Mouse (Mus musculus): ENCODE measurements at regions not wholly inside any gene's neighbourhood (a gene's known extent, or its start where the extent isn't known, plus 50 kb on each side); places are given as distances from the start of the nearest gene placed in this dataset.
A peak's percentile ranks its signal among the peaks of the same experiment; 100 is the strongest.

DNA sequence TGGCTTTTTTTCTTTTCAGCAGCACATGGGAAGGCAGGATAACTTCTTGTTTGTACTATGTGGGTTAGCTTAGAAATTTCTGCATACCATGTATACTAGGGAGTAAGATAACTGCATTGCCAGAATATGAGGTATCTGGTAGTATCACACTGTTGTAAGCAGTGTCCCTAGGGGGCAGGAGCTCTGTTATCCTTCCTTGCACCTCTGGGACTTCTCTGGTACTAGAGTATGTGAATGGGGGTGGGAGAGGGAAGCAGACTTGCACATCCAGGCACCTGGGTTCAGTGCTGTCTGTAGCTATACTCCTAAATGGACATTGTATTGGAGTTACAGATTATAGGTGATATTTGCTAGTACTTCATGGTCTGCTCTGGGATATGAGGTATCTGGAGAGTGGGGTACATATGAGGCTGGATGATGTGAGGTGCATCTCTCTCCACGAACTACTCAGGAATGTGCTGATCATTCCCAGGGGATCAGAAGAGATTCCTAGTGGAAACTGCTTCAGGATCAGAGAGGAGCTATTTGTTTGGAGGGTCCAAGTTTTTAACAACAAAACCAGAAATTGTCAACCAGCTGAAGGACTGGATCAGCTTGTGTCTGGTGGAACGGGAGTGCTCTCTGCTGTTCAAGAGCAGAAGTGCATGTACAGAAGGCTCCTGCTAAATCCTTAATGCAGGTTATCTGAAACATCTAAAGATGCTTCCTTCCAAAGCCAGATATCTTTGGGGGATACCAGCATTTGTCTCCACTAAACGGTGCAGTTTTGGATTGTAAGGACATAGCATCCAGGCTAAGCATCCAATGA lies 402.7 kb upstream of the Vrk2 start:
- H3K4me1 ChIP-seq (ENCODE audit: control insufficient read depth, insufficient read depth, low read length), result no peaks in the 10 kb centered on the region
- 35% methylated on average over 3 of the region's 3 CpGs for WGBS
- no peaks in the 10 kb centered on the region for H3K27me3 ChIP-seq (ENCODE audit: control insufficient read depth, insufficient read depth, low read length)
- no peaks in the 10 kb centered on the region for H3K36me3 ChIP-seq (ENCODE audit: control insufficient read depth, insufficient read depth, low read length)
- H3K27ac ChIP-seq (ENCODE audit: low read depth, low read length), result no peak overlapping the region
- H3K9me3 ChIP-seq (ENCODE audit: control insufficient read depth, low read length), result no peaks in the 10 kb centered on the region
- H3K4me3 ChIP-seq (ENCODE audit: low read length), result no peak overlapping the region
- no peak overlapping the region for H3K4me2 ChIP-seq (replicated peaks; ENCODE audit: low read depth, low read length)
- H3K9ac ChIP-seq (ENCODE audit: low read depth, low read length), result no peak overlapping the region
- ATAC-seq (ENCODE audit: low FRiP score, low TSS enrichment), result no peak

DNA sequence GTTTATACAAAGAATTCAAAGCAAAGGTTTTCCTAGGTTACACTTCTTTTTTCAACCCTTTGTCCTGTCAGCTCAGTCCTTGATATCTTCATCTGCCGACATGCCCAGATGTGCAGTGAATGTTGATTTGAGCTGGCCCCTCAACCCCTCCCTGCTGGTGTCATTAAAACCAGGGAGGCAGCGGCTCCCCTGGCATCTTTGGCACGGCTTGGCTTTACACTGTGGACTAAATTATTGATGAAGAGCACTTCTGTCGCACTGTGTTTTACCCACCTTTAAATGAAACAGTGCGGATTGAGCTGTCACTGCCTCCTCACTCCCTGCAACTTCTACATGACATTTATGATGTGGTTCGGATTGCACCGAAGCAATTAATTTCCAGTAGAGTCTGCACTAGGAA lies 387.4 kb upstream of the Vrk2 start:
- no peak overlapping the region for H3K9ac ChIP-seq (ENCODE audit: low read depth, low read length)
- no peaks in the 10 kb centered on the region for H3K9me3 ChIP-seq (ENCODE audit: control insufficient read depth, low read length)
- no peaks in the 10 kb centered on the region for H3K4me1 ChIP-seq (ENCODE audit: control insufficient read depth, insufficient read depth, low read length)
- no peak for ATAC-seq (ENCODE audit: low FRiP score, low TSS enrichment)
- WGBS, result 46% methylated on average over 7 of the region's 7 CpGs
- no peak overlapping the region for H3K4me2 ChIP-seq (replicated peaks; ENCODE audit: low read depth, low read length)
- H3K4me3 ChIP-seq (ENCODE audit: low read length), result no peak overlapping the region
- no peaks in the 10 kb centered on the region for H3K36me3 ChIP-seq (ENCODE audit: control insufficient read depth, insufficient read depth, low read length)
- no peak overlapping the region for H3K27ac ChIP-seq (ENCODE audit: low read depth, low read length)
- no peaks in the 10 kb centered on the region for H3K27me3 ChIP-seq (ENCODE audit: control insufficient read depth, insufficient read depth, low read length)

DNA sequence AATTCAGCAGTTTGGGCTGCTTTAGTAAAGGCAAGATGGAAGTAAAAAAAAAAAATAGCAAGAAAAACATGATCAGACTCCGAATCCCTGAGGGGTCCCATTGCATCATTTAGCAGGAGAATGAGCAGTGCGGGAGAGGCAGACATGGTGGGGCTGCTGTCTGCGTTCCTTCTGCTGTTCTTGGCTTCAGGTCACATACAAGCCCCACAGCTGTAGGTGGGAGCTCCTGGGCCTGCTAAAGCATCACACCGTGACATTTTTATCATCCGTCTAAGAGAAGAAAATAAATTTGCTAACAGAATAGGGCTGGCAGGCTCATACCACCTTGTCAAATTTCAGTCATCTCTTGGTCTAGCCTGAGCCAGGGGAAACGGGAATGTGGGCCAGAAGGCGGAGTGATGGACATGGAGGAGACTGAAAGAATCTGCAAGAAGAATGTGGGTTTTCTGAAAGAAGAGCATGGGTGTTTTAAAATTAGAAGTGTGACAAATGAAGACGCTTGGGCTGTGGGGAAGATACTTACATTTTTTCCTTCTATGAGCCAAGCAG lies 378.8 kb upstream of the Vrk2 start:
- Histone ChIP-seq H3K9me3 (ENCODE audit: control insufficient read depth, low read length) (no peaks in the 10 kb centered on the region), H3K4me2 (replicated peaks; ENCODE audit: low read depth, low read length) (no peak overlapping the region), H3K36me3 (ENCODE audit: control insufficient read depth, insufficient read depth, low read length) (no peaks in the 10 kb centered on the region), H3K4me3 (ENCODE audit: low read length) (no peak overlapping the region), H3K27ac (ENCODE audit: low read depth, low read length) (no peak overlapping the region), H3K9ac (ENCODE audit: low read depth, low read length) (no peak overlapping the region), H3K27me3 (ENCODE audit: control insufficient read depth, insufficient read depth, low read length) (no peaks in the 10 kb centered on the region), H3K4me1 (ENCODE audit: control insufficient read depth, insufficient read depth, low read length) (no peaks in the 10 kb centered on the region)
- ATAC-seq (ENCODE audit: low FRiP score, low TSS enrichment), result no peak
- 70% methylated on average over 8 of the region's 8 CpGs for WGBS

DNA sequence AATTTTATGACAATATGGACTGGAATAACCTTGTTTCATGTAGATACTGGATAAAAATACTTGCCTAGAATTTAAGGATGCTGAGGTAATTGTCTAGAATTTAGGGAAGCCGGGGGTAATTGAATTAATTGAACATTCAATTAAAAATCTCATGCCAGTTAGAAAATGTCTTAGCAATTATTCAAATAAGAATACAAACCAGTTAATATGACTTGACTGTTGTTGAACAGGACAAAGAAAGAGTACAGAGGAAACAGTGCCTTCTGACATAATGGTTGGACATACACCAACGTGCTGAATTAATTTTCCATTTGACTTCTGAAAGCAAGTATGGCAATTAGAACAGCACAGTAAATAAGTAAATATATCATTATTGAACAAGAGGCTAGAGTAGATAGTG lies 377.4 kb upstream of the Vrk2 start:
- no peaks in the 10 kb centered on the region for H3K36me3 ChIP-seq (ENCODE audit: control insufficient read depth, insufficient read depth, low read length)
- H3K4me2 ChIP-seq (replicated peaks; ENCODE audit: low read depth, low read length), result no peak overlapping the region
- no peak for ATAC-seq (ENCODE audit: low FRiP score, low TSS enrichment)
- 92% methylated on average over 2 of the region's 2 CpGs for whole genome bisulfite sequencing
- H3K27me3 ChIP-seq (ENCODE audit: control insufficient read depth, insufficient read depth, low read length), result no peaks in the 10 kb centered on the region
- no peak overlapping the region for H3K27ac ChIP-seq (ENCODE audit: low read depth, low read length)
- no peak overlapping the region for H3K4me3 ChIP-seq (ENCODE audit: low read length)
- no peaks in the 10 kb centered on the region for H3K9me3 ChIP-seq (ENCODE audit: control insufficient read depth, low read length)
- no peaks in the 10 kb centered on the region for H3K4me1 ChIP-seq (ENCODE audit: control insufficient read depth, insufficient read depth, low read length)
- H3K9ac ChIP-seq (ENCODE audit: low read depth, low read length), result no peak overlapping the region

DNA sequence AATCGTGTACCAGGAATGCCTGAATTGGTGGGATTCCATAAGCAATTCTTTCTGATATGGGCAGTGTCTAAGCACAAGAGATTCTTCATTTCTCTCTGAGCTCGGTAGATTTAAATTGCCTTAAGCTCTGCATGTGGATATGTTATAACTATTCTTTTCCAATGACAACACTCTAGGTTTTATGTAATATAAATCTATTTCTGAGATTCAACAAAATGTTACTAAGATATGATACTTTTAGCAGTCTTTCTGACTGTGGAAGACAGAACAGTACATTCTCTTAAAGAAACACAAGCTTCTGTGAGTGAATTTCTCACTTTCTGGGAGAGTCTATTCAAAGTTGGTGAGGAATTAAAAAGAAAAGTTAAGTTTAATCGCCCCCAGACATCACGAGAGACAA lies 373.6 kb upstream of the Vrk2 start:
- no peaks in the 10 kb centered on the region for H3K4me1 ChIP-seq (ENCODE audit: control insufficient read depth, insufficient read depth, low read length)
- H3K27me3 ChIP-seq (ENCODE audit: control insufficient read depth, insufficient read depth, low read length), result no peaks in the 10 kb centered on the region
- no peaks in the 10 kb centered on the region for H3K9me3 ChIP-seq (ENCODE audit: control insufficient read depth, low read length)
- no peak overlapping the region for H3K9ac ChIP-seq (ENCODE audit: low read depth, low read length)
- H3K4me2 ChIP-seq (replicated peaks; ENCODE audit: low read depth, low read length), result no peak overlapping the region
- no peak overlapping the region for H3K27ac ChIP-seq (ENCODE audit: low read depth, low read length)
- H3K4me3 ChIP-seq (ENCODE audit: low read length), result no peak overlapping the region
- 89% methylated on average over 4 of the region's 4 CpGs for WGBS
- ATAC-seq (ENCODE audit: low FRiP score, low TSS enrichment), result no peak
- H3K36me3 ChIP-seq (ENCODE audit: control insufficient read depth, insufficient read depth, low read length), result no peaks in the 10 kb centered on the region

DNA sequence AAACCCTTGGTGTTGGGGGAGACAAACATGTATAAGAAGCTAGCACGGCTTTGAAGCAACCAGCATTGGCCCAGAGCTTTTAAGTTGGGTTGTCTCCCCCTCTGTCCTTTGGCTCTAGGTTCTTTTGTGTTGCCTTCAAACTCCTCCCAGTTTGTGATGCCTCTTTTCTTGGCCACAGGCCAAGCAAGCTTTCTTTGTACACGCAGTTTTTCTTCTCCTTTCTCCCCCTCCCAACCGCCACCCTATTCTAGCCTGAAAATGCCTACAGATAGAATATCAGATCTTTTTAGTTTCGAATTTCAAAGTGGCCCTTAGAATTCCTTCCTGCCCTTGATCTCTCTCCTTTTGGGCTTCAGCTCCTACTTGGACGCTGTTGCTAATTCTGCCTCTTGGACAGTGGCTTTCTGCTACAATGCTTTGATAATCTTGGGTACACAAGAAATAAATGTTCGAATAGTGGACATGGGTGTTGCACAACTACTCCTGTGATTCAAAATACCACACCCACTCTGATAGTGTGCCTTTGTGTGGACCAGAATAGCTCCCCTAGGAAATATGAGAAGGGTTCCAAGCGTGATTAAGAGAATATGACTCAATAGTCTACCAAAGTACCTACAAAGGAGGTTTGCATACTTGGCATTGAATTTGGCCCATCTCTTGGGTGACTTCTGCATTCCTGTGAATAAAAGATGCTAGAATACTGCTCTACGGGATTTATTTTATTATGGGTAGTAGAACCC lies 369.3 kb upstream of the Vrk2 start:
- no peaks in the 10 kb centered on the region for H3K9me3 ChIP-seq (ENCODE audit: control insufficient read depth, low read length)
- no peak overlapping the region for H3K27ac ChIP-seq (ENCODE audit: low read depth, low read length)
- no peak for ATAC-seq (ENCODE audit: low FRiP score, low TSS enrichment)
- 52% methylated on average over 8 of the region's 8 CpGs for WGBS
- no peak overlapping the region for H3K4me2 ChIP-seq (replicated peaks; ENCODE audit: low read depth, low read length)
- H3K9ac ChIP-seq (ENCODE audit: low read depth, low read length), result no peak overlapping the region
- H3K27me3 ChIP-seq (ENCODE audit: control insufficient read depth, insufficient read depth, low read length), result no peaks in the 10 kb centered on the region
- no peaks in the 10 kb centered on the region for H3K36me3 ChIP-seq (ENCODE audit: control insufficient read depth, insufficient read depth, low read length)
- H3K4me1 ChIP-seq (ENCODE audit: control insufficient read depth, insufficient read depth, low read length), result no peaks in the 10 kb centered on the region
- H3K4me3 ChIP-seq (ENCODE audit: low read length), result no peak overlapping the region

DNA sequence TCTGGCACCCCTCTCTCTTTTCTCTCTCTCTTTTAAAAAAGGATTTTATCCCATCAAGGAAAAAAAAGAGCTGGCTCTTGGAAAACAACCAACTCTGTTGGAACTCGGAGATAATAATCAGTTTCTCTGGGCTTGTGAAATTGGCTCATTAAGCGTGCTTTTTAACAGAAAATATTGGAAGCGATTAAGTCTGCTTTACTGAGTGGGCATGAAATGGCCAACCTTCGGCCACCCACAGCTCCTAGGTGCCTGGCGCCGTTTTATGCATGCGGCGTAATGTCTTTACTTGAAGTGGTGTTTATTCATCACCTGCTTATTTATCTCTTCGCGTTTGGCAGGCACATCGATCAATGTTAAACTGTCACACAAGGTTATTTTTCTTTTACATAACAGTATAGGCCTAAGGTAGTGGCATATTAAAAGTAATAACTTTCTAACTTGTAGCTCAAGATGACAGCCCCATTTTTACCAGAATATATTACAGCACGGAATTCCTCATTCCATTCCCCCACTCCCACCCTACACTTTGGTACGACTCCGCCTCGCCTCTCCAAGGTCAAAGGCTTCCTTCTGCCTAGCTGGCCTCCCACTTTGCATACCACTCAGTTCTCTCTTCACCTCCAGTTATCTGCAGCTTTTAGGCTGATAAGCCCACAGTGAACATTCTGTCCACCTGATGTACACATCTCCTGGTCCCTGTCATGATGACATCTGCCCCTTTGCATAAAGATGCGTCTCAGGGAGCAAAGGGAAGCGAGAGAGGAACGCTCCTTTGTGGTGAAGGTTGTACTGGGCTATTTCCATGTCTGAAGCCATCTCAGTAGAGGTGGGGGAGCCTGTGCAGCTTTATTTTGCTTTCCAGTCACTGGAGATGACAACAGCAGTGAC lies 368.5 kb upstream of the Vrk2 start:
- no peak overlapping the region for H3K27ac ChIP-seq (ENCODE audit: low read depth, low read length)
- H3K4me2 ChIP-seq (replicated peaks; ENCODE audit: low read depth, low read length), result no peak overlapping the region
- H3K9me3 ChIP-seq (ENCODE audit: control insufficient read depth, low read length), result no peaks in the 10 kb centered on the region
- 68% methylated on average over 18 of the region's 18 CpGs for WGBS
- H3K4me1 ChIP-seq (ENCODE audit: control insufficient read depth, insufficient read depth, low read length), result no peaks in the 10 kb centered on the region
- ATAC-seq (ENCODE audit: low FRiP score, low TSS enrichment), result no peak
- no peak overlapping the region for H3K4me3 ChIP-seq (ENCODE audit: low read length)
- no peaks in the 10 kb centered on the region for H3K36me3 ChIP-seq (ENCODE audit: control insufficient read depth, insufficient read depth, low read length)
- no peak overlapping the region for H3K9ac ChIP-seq (ENCODE audit: low read depth, low read length)
- H3K27me3 ChIP-seq (ENCODE audit: control insufficient read depth, insufficient read depth, low read length), result no peaks in the 10 kb centered on the region

DNA sequence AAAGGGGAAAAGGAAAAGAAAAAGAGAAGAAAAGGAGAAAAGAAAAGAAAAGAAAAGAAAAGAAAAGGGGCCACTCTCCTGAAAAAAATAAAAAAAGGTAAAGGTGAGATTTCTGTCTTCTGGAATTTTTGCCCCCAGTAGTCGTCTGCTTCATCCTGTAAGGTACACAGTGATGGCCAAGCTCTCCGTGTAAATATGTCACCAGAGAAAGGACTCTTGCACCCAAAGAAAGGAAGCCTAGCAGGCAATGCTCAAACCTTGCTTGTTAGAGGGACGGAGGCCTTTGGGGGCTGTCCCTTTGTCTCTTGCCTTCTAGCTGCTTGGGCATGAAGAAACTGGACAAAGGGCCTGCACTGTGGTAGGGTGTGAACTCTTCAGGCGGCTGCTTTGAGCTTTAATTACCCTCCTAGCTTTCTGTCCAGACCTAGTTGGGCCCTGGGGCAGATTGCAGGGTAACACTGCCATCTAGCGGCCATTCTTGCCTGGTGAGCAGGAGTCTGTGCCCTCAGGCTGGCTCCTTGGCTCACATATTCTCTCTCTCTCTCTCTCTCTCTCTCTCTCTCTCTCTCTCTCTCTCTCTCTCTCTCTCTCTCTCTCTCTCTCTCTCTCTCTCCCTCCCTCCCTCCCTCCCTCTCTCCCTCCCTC lies 367.7 kb upstream of the Vrk2 start:
- 11% methylated on average over 5 of the region's 5 CpGs for WGBS
- peak overlapping the region; percentile 19; the same call in 1 of the 2 replicates for H3K4me2 ChIP-seq (replicated peaks; ENCODE audit: low read depth, low read length)

More for the DNA sequence above, 367.7 kb upstream of the Vrk2 start:
- Histone ChIP-seq H3K9me3 (ENCODE audit: control insufficient read depth, low read length) (no peaks in the 10 kb centered on the region), H3K27me3 (ENCODE audit: control insufficient read depth, insufficient read depth, low read length) (no peaks in the 10 kb centered on the region), H3K4me3 (ENCODE audit: low read length) (no peak overlapping the region), H3K9ac (ENCODE audit: low read depth, low read length) (no peak overlapping the region; the same call in 1 of the 2 replicates), H3K4me1 (ENCODE audit: control insufficient read depth, insufficient read depth, low read length) (no peaks in the 10 kb centered on the region), H3K27ac (ENCODE audit: low read depth, low read length) (no peak overlapping the region), H3K36me3 (ENCODE audit: control insufficient read depth, insufficient read depth, low read length) (no peaks in the 10 kb centered on the region)
- peak; percentile 99 for ATAC-seq (ENCODE audit: low FRiP score, low TSS enrichment)

Measured in kidney, embryonic 14.5 days (tissue).